Mouse (Mus musculus) intestine, embryonic 14.5 days (tissue): ENCODE results near the gene Serpinb5. TPM values are rescaled to one million over a fixed set of nuclear protein-coding genes. Genes with fewer than 3 reads are reported as not detected.
"Not testable (repeated sequence)": the region's sequence is repeated elsewhere in the genome, so short reads cannot be mapped to it uniquely, and the experiment has no call there.

Experiments used
- ATAC-seq: fragments of 200-750 bp; cut with Nextera tagmentation; replicated peaks from 2 replicates; pipeline ENCODE4 v1.8.0; 2017; ENCODE audit warnings: low read depth, moderate number of reproducible peaks, moderate TSS enrichment, moderate library complexity; ENCODE audit not compliant: low FRiP score, low TSS enrichment
- DNase-seq: peaks from one replicate; pipeline ENCODE4 v3.0.0-alpha.2; 2018; ENCODE audit warnings: low spot score
- H3K27ac ChIP-seq: fragments of 300-500 bp; sonication (generic); 2 replicates; pipeline ENCODE4 v1.5.1; 2014; ENCODE audit warnings: low read depth, mild to moderate bottlenecking, control low read depth
- H3K27me3 ChIP-seq: fragments of 300-500 bp; sonication (generic); replicated peaks from 2 replicates; pipeline ENCODE4 v1.6.1; 2014; ENCODE audit warnings: low read length, control low read depth; ENCODE audit not compliant: control insufficient read depth, insufficient read depth
- H3K36me3 ChIP-seq: fragments of 300-500 bp; sonication (generic); 2 replicates; pipeline ENCODE4 v1.6.1; 2014; ENCODE audit warnings: low read length, control low read depth; ENCODE audit not compliant: control insufficient read depth, insufficient read depth
- H3K4me1 ChIP-seq: fragments of 300-500 bp; sonication (generic); replicated peaks from 2 replicates; pipeline ENCODE4 v1.6.1; 2014; ENCODE audit warnings: low read length, control low read depth, mixed read lengths; ENCODE audit not compliant: control insufficient read depth, insufficient read depth
- H3K4me2 ChIP-seq: fragments of 300-500 bp; sonication (generic); 2 replicates; pipeline ENCODE4 v1.6.1; 2014; ENCODE audit warnings: low read length
- H3K4me3 ChIP-seq: fragments of 300-500 bp; sonication (generic); 2 replicates; pipeline ENCODE4 v1.5.1; 2014; ENCODE audit warnings: low read depth, low read length, control low read depth, mixed read lengths
- H3K9ac ChIP-seq: fragments of 300-500 bp; sonication (generic); 2 replicates; pipeline ENCODE4 v1.6.1; 2014; ENCODE audit warnings: mild to moderate bottlenecking, low read length
- H3K9me3 ChIP-seq: fragments of 300-500 bp; sonication (generic); 2 replicates; pipeline ENCODE4 v1.6.1; 2016; ENCODE audit warnings: low read length, control low read depth; ENCODE audit not compliant: control insufficient read depth
- WGBS: fragments of 180-500 bp; shearing (Covaris S2); extraction: QIAGEN DNeasy Blood & Tissue Kit; methylation state at CpG from one replicate; pipeline ENCODE4 v1.1.7; 2014; 5-methylcytosine and 5-hydroxymethylcytosine counted together
- polyA plus RNA-seq: library from polyadenylated mRNA; unstranded; fragments of >200 nt; fragmentation: Nextera tagmentation; extraction: Ambion mirVana; gene quantifications from 2 replicates; pipeline ENCODE4 v1.2.1, GENCODE M21; 2014

The Serpinb5 gene
- polyA plus RNA-seq, 1 experiment from 2014 or later = 0.27 TPM

DNA sequence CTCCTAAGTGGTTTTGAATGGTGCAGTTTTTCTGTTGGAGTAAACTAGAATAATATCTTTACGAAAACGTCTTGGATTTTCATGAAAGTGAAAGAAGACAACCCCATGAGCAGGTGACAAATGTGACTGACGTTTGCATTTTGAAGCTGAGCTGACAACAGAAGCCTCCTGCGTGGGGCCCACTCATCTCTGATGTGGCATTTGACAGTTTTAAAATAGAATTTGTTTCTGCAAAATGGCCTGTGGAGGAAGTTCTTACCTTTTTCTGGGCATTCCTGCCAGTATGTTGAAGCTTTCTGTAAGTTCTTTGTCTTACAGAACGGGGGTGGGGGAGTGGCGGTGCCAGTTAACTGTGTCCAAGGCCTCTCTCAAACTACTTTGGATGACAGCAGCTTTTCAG lies 5.8 kb downstream of the Serpinb5 start:
- H3K27ac ChIP-seq = no peak overlapping the region
- no peak for DNase-seq
- H3K4me2 ChIP-seq = no peak overlapping the region
- H3K4me1 ChIP-seq = no peaks in the 10 kb centered on the region
- H3K36me3 ChIP-seq = no peaks in the 10 kb centered on the region
- no peaks in the 10 kb centered on the region for H3K9me3 ChIP-seq
- WGBS = 82% methylated on average over 6 of the region's 6 CpGs
- H3K4me3 ChIP-seq = no peak overlapping the region
- H3K27me3 ChIP-seq = no peaks in the 10 kb centered on the region
- no peak for ATAC-seq
- no peak overlapping the region for H3K9ac ChIP-seq

DNA sequence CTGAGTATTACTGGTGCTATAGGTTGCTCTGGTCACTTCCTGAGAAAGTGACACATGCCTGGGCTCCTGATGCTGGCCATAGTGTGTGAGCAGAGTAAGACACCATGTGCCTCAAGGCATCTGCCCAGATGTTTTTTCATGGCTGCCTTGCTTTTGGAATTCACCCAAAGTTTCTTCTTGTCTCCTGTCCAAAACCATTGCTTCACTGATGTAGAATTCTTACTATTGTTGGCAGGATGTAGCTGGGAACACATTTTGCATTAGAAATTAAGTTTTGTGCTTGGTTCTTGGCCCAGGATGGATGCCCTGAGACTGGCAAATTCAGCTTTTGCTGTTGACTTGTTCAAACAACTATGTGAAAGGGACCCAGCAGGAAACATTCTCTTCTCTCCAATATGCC lies 9.0 kb downstream of the Serpinb5 start:
- Histone ChIP-seq H3K9ac (no peak overlapping the region), H3K27ac (no peak overlapping the region), H3K4me3 (no peak overlapping the region), H3K4me1 (no peaks in the 10 kb centered on the region), H3K9me3 (no peaks in the 10 kb centered on the region), H3K36me3 (no peaks in the 10 kb centered on the region), H3K4me2 (no peak overlapping the region), H3K27me3 (no peaks in the 10 kb centered on the region)
- ATAC-seq (no peak), DNase-seq (no peak)

DNA sequence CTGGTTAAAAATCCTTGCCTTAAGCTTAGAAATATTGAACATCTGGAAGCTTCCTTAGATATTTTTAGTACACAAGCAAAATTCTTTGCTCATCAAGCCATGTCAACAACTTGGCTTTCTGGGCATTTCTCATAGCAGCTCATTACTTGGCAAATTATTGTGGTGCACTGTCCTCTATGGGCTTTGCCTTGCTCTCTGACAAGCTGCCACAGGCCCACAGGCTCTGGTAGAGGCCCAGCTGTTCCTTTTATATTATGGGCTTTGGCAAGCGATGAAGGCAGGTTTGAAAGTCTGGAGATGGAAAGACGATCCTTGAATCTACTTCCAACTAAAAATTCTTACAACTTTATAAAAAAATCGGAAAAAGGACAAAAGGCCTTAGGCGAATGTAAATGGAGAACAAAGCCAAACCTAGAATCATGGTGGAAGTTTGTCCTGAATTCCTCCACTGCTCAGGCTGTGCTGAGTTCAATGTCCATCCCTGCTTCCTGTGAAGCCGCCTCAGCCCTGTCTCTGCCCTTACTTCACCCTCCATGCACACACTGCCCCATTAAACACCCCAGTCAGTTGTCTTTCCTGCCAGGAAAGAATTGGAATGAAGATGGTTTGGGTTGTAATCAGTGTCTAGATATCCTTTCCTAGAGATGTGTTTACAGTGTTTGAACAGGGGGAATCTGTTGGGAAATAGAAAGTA lies 14.4 kb downstream of the Serpinb5 start:
- no peak for ATAC-seq
- Histone ChIP-seq H3K4me1 (no peaks in the 10 kb centered on the region), H3K4me3 (no peak overlapping the region), H3K27me3 (no peaks in the 10 kb centered on the region), H3K27ac (no peak overlapping the region), H3K4me2 (no peak overlapping the region), H3K36me3 (no peaks in the 10 kb centered on the region), H3K9ac (no peak overlapping the region), H3K9me3 (no peaks in the 10 kb centered on the region)
- DNase-seq = no peak
- WGBS = 84% methylated on average over 5 of the region's 5 CpGs

DNA sequence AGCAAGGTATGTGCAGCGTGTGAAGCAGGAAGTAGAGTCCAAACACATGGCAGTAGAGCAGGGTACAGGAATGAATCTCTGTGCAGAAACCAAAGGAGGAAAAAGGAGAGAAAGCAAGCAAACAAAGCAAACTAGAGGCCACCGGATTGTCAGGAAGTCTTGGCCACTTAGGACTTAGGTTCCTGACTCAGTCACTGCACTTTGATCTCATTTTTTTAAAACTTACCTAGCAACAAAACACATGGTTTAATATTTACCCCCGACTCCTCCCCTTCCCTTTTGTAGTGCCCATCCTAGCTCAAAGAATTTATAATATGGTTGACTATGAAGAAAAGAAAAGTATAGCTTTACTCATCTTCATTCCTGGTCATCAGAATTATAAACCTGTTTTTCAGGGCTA lies 15.2 kb downstream of the Serpinb5 start:
- Histone ChIP-seq H3K36me3 (no peaks in the 10 kb centered on the region), H3K4me2 (no peak overlapping the region), H3K4me3 (no peak overlapping the region), H3K27ac (no peak overlapping the region), H3K9me3 (no peaks in the 10 kb centered on the region), H3K9ac (no peak overlapping the region), H3K27me3 (no peaks in the 10 kb centered on the region), H3K4me1 (no peaks in the 10 kb centered on the region)
- DNase-seq = no peak
- WGBS = 72% methylated on average over 3 of the region's 3 CpGs
- ATAC-seq = no peak

DNA sequence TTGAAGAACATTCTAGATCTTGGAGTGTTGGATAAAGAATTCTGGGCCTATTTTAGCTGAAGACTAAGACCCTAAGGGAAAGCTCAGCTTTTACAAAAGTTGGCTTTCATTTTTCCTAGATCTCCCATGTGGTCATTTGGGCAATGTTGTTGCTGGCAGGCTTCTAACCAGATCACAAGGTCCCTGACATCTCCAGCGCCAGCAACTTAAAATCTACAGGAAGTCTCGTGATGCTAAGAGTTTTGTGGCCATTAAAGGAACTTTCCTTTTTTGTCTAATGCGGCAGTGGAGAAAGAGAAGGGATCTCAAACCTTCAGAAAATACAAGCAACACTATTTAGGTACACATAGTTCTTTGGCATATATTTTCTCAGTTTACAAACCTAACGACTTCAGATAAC lies 21.8 kb downstream of the Serpinb5 start:
- ATAC-seq (no peak), DNase-seq (no peak)
- WGBS = 76% methylated on average over 4 of the region's 4 CpGs
- Histone ChIP-seq H3K4me2 (no peak overlapping the region), H3K36me3 (no peaks in the 10 kb centered on the region), H3K9ac (no peak overlapping the region), H3K27ac (no peak overlapping the region), H3K4me1 (no peaks in the 10 kb centered on the region), H3K9me3 (no peaks in the 10 kb centered on the region), H3K27me3 (no peaks in the 10 kb centered on the region), H3K4me3 (no peak overlapping the region)

DNA sequence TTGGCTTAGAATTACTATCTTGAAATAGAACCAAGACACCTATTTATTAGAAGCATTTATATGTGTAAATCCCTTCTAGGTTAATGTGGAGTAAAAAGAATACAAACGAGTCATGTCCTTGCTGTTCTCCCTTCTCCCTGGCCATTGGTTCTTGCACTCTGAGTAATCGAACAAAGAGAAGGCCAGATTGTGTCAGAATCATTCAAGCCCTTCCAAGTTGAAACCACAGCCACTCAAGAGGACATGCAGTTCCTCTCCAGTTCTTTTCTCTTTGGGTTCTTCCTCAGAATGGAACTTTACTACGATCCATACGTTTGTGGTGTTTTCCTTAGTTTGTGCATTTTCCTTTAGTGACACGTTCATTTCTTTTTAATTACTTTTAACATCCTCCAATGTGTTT lies 22.4 kb downstream of the Serpinb5 start:
- no peaks in the 10 kb centered on the region for H3K4me1 ChIP-seq
- DNase-seq (no peak), ATAC-seq (no peak)
- WGBS = 72% methylated on average over 5 of the region's 5 CpGs
- H3K36me3 ChIP-seq = no peaks in the 10 kb centered on the region
- no peak overlapping the region for H3K4me2 ChIP-seq
- no peaks in the 10 kb centered on the region for H3K9me3 ChIP-seq
- no peak overlapping the region for H3K4me3 ChIP-seq
- H3K27me3 ChIP-seq = no peaks in the 10 kb centered on the region
- H3K27ac ChIP-seq = no peak overlapping the region
- no peak overlapping the region for H3K9ac ChIP-seq

DNA sequence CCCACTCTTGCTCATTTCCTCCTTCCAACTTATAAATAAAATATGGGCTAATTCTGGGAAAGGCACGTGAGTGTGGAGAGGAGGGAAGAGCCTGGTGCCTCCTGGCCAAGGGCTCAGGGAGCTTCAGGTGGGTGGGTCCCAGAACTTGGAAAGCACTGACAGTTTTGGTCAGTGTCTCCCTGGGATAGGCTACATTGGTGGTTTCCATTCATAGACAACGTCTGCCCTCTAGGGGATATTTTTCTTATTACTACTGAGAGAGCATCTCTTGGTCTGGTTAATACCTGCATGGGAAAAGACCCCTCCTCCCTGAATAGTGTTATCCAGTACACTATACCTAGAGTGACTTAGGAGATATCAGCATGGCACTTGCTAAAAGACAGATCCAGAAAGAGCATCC lies 22.8 kb downstream of the Serpinb5 start:
- H3K4me1 ChIP-seq = no peaks in the 10 kb centered on the region
- H3K27ac ChIP-seq = no peak overlapping the region
- H3K4me2 ChIP-seq = no peak overlapping the region
- DNase-seq (no peak), ATAC-seq (0 out of 2 replicates have a peak, but pooled peaks have one; percentile 58)
- H3K27me3 ChIP-seq = no peaks in the 10 kb centered on the region
- 7% methylated on average over 2 of the region's 2 CpGs for WGBS
- no peak overlapping the region for H3K4me3 ChIP-seq
- H3K36me3 ChIP-seq = no peaks in the 10 kb centered on the region
- no peaks in the 10 kb centered on the region for H3K9me3 ChIP-seq
- H3K9ac ChIP-seq = no peak overlapping the region

DNA sequence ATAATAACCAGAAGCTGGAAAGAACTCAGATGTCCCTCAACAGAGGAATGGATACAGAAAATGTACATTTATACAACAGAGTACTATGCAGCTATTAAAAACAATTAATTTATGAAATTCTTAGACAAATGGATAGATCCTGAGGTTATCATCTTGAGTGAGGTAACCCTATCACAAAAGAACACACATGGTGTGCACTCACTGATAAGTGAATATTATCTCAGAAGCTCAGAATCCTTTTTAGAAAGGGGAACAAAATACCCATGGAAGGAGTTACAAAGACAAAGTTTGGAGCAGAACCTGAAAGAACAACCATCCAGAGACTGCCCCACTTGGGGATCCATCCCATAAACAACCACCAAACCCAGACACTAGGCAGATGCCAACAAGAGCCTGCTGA lies 34.2 kb downstream of the Serpinb5 start:
- not testable (repeated sequence) for H3K4me2 ChIP-seq, H3K27me3 ChIP-seq, H3K9me3 ChIP-seq, H3K4me3 ChIP-seq, H3K4me1 ChIP-seq, ATAC-seq, H3K9ac ChIP-seq, DNase-seq, H3K27ac ChIP-seq, H3K36me3 ChIP-seq

DNA sequence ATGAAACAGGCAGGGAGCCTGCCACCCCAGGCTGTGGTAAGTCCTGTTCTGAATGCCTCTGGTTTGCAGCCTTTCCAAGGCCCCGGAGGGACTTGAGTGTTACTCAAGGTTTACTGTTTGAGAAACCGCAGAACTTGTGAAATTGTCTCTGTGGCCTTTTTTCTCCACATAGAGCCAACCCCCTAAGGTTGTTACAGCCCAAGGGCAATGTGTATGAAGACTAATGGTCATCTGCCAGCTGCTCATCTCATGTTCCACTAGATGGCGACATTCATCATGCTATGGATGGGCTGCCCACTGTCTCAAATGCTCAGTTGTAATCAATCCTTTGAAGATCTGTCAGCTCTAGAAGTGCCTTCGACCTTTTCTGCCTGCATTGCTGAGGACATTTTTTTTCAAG lies 40.4 kb downstream of the Serpinb5 start:
- 30% methylated on average over 4 of the region's 4 CpGs for WGBS
- no peak for DNase-seq

More for the DNA sequence above, 40.4 kb downstream of the Serpinb5 start:
- no peaks in the 10 kb centered on the region for H3K27me3 ChIP-seq
- no peak overlapping the region for H3K4me2 ChIP-seq
- ATAC-seq = no peak
- H3K4me3 ChIP-seq = no peak overlapping the region
- H3K4me1 ChIP-seq = no peaks in the 10 kb centered on the region
- no peaks in the 10 kb centered on the region for H3K9me3 ChIP-seq
- no peak overlapping the region for H3K9ac ChIP-seq
- H3K27ac ChIP-seq = no peak overlapping the region
- H3K36me3 ChIP-seq = no peaks in the 10 kb centered on the region
